Mouse (Mus musculus) C2C12 (cell line): ENCODE results near the gene Hs3st6.

Experiments
- CEBPB ChIP-seq: IDR thresholded peaks from one replicate; pipeline ENCODE4 v1.6.1; 2011; ENCODE audit warnings: low read depth, mild to moderate bottlenecking, control low read depth, moderate library complexity
- CTCF ChIP-seq: IDR thresholded peaks from one replicate; pipeline ENCODE4 v1.5.1; 2011; ENCODE audit not compliant: control insufficient read depth, insufficient read depth, insufficient read length
- MAX ChIP-seq: IDR thresholded peaks from one replicate; pipeline ENCODE4 v1.6.1; 2011; ENCODE audit warnings: mild to moderate bottlenecking, control low read depth
- USF1 ChIP-seq: IDR thresholded peaks from one replicate; pipeline ENCODE4 v1.6.1; 2011; ENCODE audit warnings: low read depth, mild to moderate bottlenecking, control low read depth, moderate library complexity

GRCm38 (mm10) chr17:24716166-24716682 is 36.6 kb upstream of the Hs3st6 start:
- TF ChIP-seq MAX (no peak), CTCF (no peak), USF1 (no peak), CEBPB (no peak)
